Mouse (Mus musculus): ENCODE measurements around the gene Peak1. TPM values are rescaled to one million over a fixed set of nuclear protein-coding genes. Genes with fewer than 3 reads are reported as not detected.

Gene Peak1
- total RNA-seq, 2 experiments from 2014 or later: 36.7 TPM

DNA sequence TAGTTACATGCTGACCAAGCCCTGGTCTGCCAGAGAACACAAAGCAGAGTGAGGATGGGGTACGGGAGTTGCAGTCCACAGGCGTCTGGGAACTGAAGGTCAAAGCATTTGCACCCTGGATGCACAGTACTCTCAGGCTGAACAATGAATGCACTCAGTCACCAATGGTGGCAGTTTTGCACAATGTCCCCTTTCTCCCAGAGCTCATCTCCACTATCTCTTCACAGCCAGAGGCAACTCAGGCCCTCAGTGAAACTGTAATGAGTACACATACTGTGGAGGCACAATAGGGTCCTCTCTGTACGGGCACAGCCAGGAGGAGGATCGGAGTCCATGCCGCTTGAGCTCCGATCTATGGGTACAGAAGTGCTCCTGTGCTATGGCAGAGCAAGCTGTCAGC, 71.5 kb downstream of the Peak1 start:
- DNase-seq (ENCODE audit: extremely low spot score in 1 of 2, low spot score in 2 of 2): no peak
- no peak overlapping the region for H3K27ac ChIP-seq
- H3K4me3 ChIP-seq: no peak overlapping the region
- intact Hi-C loops (cut with DNase I): no loop called here
- no peak for TF ChIP-seq CTCF (IDR thresholded peaks at IDR 0.05)

- intact Hi-C loops (cut with DNase I): no loop called here
- DNase-seq (ENCODE audit: extremely low spot score in 1 of 2, low spot score in 2 of 2): no peak
- Histone ChIP-seq H3K27ac (no peak overlapping the region), H3K4me3 (no peak overlapping the region)
- TF ChIP-seq CTCF (IDR thresholded peaks at IDR 0.05): no peak
Measured at GRCm38 (mm10) chr9:56339426-56340195, 78.3 kb downstream of the Peak1 start.

- no peak overlapping the region for H3K27ac ChIP-seq
- H3K4me3 ChIP-seq: no peak overlapping the region
- intact Hi-C loops (cut with DNase I): no loop called here
- DNase-seq (ENCODE audit: extremely low spot score in 1 of 2, low spot score in 2 of 2): no peak
- TF ChIP-seq CTCF (IDR thresholded peaks at IDR 0.05): no peak
Measured at GRCm38 (mm10) chr9:56334363-56334762, 83.5 kb downstream of the Peak1 start.

- no peak overlapping the region for H3K27ac ChIP-seq
- no peak overlapping the region for H3K4me3 ChIP-seq
- no peak for DNase-seq (ENCODE audit: extremely low spot score in 1 of 2, low spot score in 2 of 2)
- TF ChIP-seq CTCF (IDR thresholded peaks at IDR 0.05): no peak
- intact Hi-C loops (cut with DNase I): no loop called here
Measured at GRCm38 (mm10) chr9:56332774-56333173, 85.1 kb downstream of the Peak1 start.

DNA sequence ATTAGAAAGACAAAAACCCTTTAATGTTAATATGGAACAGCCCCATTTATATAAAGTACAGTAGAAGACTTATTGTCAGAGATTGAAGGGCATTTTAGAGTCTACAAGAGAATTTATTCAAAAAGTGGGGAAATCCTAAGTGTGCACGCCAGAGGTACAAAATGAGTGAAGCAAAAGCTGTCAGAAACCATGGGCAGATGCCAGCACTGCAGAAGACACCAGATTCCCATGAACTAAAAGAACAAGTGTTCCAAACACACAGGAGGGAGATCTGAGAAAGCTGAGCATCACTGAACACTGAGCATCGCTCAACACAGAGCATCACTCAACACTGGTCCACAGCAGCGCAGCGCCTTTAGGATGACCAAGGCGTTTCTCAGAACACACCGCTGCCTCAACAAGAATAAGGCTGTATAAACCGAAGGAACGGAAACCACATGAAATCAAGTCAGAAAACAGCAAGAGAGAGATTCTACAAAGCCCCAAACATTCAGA, 91.3 kb downstream of the Peak1 start:
- no peak overlapping the region for H3K27ac ChIP-seq
- no peak for TF ChIP-seq CTCF (IDR thresholded peaks at IDR 0.05)
- H3K4me3 ChIP-seq: no peak overlapping the region
- intact Hi-C loops (cut with DNase I): loop anchor here (10.0 kb wide), 1 partner anchor 88 kb away; the partner anchor contains the start of genes Hmg20a and Peak1
- no peak for DNase-seq (ENCODE audit: extremely low spot score in 1 of 2, low spot score in 2 of 2)

GRCm38 (mm10) chr9:56325725-56326124, 92.1 kb downstream of the Peak1 start:
- no peak for TF ChIP-seq CTCF (IDR thresholded peaks at IDR 0.05)
- Histone ChIP-seq H3K27ac (no peak overlapping the region), H3K4me3 (no peak overlapping the region)
- no peak for DNase-seq (ENCODE audit: extremely low spot score in 1 of 2, low spot score in 2 of 2)
- intact Hi-C loops (cut with DNase I): loop anchor here (10.0 kb wide), 1 partner anchor 89 kb away; the partner anchor contains the start of genes Hmg20a and Peak1

DNA sequence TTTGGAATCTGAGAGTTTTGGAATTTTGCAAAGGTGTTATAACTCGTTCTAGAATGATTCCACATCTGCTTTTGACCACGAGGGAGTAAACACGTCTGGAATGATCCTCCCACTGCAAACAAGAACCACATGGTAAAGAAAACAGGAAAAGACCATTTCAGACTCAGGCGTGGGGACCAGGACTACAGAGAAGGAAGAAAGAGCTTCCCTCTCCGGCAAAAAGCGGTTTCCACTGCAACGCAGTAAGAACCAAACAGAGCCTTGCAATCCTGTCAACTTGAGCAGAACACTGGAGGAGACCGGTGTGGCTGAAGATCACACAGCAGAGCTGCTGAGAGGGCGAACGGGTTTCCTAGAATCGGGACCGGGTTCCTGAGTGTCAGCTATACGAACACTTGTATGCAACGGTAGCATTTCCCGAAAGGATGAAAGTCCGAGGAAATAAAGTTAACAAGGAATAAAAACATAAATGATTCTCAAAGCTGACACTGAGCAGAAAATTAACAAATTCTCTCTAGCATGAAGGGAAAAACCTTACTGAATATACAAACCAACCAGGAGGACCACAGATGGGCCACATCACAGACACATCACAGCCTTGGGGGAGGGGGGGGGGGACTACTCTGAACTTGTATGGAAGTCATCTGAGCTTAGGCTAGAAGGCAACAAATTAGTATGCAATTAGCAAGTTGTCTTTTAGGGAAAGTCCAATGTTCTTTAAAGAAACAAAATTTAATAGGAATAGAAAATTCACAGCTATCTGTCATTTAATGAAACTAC, 93.1 kb downstream of the Peak1 start:
- intact Hi-C loops (cut with DNase I): loop anchor here (10.0 kb wide), 1 partner anchor 90 kb away; the partner anchor contains the start of genes Hmg20a and Peak1
- peak in 1 of 2 experiments; percentile 12 for DNase-seq (ENCODE audit: extremely low spot score in 1 of 2, low spot score in 2 of 2)
- Histone ChIP-seq H3K4me3 (peak overlapping the region; percentile 19), H3K27ac (peak overlapping the region; percentile 48; the same call in 1 of the 2 replicates)
- no peak for TF ChIP-seq CTCF (IDR thresholded peaks at IDR 0.05)

DNA sequence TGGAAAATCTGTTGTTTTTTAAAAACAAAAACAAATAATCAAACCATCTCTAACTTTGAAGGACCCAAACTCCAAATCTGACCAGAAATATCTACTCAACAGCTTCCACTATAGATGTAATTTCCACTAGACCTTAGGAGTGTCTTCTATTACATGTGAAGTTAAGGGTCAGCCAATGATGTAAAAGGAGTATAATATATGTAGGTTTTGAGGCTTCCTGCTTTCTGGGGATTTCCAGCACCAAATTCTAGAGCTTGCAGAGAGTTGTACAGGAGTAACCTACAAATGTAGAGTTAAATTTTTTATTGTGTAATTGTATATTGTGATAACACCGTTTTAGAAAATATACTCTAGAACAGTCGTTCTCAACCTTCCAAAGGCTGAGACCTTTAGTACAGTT, 96.6 kb downstream of the Peak1 start:
- DNase-seq (ENCODE audit: extremely low spot score in 1 of 2, low spot score in 2 of 2): no peak
- Histone ChIP-seq H3K4me3 (no peak overlapping the region), H3K27ac (no peak overlapping the region)
- TF ChIP-seq CTCF (IDR thresholded peaks at IDR 0.05): no peak
- intact Hi-C loops (cut with DNase I): loop anchor here (10.0 kb wide), 1 partner anchor 94 kb away; the partner anchor contains the start of genes Hmg20a and Peak1

GRCm38 (mm10) chr9:56314326-56314725, 103.5 kb downstream of the Peak1 start:
- H3K4me3 ChIP-seq: no peak overlapping the region
- TF ChIP-seq CTCF (IDR thresholded peaks at IDR 0.05): no peak
- DNase-seq (ENCODE audit: extremely low spot score in 1 of 2, low spot score in 2 of 2): no peak
- H3K27ac ChIP-seq: no peak overlapping the region
- intact Hi-C loops (cut with DNase I): no loop called here

DNA sequence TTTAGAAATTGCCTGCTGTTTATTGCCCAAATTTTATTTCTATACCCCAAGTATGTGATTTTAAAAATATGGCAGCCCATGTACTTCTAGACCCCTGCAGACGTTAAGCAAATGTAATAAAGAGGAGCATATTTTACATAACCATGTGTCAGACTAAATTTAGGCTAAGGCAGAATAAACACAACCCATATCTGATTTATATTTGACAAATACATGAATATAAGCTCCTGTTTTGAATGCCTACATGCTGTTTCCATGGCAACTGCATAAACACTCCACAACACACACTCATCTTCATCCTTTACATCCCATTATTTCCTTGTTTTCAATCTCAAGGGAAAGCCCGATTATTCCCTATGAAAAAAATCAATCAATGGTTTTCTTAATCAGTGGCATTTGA, 108.8 kb downstream of the Peak1 start:
- no peak overlapping the region for H3K4me3 ChIP-seq
- H3K27ac ChIP-seq: no peak overlapping the region
- DNase-seq (ENCODE audit: extremely low spot score in 1 of 2, low spot score in 2 of 2): no peak
- TF ChIP-seq CTCF (IDR thresholded peaks at IDR 0.05): no peak
- intact Hi-C loops (cut with DNase I): no loop called here

DNA sequence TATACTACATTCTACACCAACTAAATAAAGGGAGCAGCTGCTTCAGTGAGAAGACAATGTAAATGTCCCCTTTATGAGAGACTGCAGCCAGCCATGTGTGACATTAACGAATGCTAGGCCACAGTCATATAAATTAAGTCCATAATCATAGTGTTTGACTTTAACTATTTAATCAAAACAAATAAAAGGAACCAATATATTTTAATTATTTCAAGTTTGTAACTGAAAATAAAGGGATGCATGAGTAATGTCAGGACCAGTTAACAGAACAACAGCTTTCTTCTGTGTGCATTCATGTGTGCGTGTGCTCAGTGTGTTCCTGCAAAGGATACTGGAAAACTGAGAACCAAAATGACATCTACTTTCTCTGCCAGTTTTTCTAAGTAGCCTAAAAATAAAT, 113.3 kb downstream of the Peak1 start:
- Histone ChIP-seq H3K4me3 (no peak overlapping the region), H3K27ac (no peak overlapping the region)
- DNase-seq (ENCODE audit: extremely low spot score in 1 of 2, low spot score in 2 of 2): no peak
- intact Hi-C loops (cut with DNase I): no loop called here
- no peak for TF ChIP-seq CTCF (IDR thresholded peaks at IDR 0.05)

DNA sequence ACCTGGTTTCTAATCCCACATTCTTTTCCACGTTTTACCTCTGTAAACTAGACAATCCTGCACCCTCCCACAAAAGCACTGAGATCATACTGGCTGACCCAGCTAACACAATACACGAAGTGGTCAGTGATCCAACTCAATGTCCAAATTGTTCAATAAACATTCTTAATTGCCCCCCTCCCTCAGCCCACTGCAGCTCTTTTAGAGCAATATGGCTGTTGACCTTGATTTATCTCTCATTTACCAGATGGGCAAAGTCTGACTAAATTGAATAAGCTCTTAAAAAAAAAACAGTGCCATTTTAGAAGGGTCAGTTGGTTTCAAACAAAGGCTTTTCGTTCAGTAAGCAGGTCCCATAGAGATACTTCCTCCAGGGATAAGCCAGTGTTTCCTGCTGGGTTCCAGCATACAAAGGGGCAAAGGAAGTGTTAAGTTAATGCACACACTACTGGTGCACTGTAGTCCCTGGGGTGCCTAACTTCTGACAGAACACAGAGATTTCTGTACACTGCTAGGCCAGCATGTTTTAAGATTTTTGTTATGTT, 114.9 kb downstream of the Peak1 start:
- no peak for TF ChIP-seq CTCF (IDR thresholded peaks at IDR 0.05)
- H3K4me3 ChIP-seq: no peak overlapping the region
- intact Hi-C loops (cut with DNase I): no loop called here

More for the DNA sequence above, 114.9 kb downstream of the Peak1 start:
- DNase-seq (ENCODE audit: extremely low spot score in 1 of 2, low spot score in 2 of 2): no peak
- no peak overlapping the region for H3K27ac ChIP-seq
